Mouse (Mus musculus): ENCODE data around the gene Mpped2. TPM values are rescaled to one million over a fixed set of nuclear protein-coding genes. Genes with fewer than 3 reads are reported as not detected.

The Mpped2 gene
- 83.9 and 94.0 TPM in 2 replicates for polyA plus RNA-seq (2014; fragmentation: Nextera tagmentation; extraction: Ambion mirVana)

GRCm38 (mm10) chr2:106692783-106693701 lies at the start of gene Mpped2:
Gene Mpped2 (plus strand): TSS chr2:106693269.
- WGBS, result under 1% methylated on average over 50 of the region's 56 CpGs
- Histone ChIP-seq H3K27ac (ENCODE audit: low read depth, low read length) (peak within 1 kb of the TSS; percentile 98), H3K9me3 (ENCODE audit: control insufficient read depth, low read length) (no peaks in the 10 kb centered on the region), H3K4me3 (ENCODE audit: low read depth, low read length) (peak within 1 kb of the TSS; percentile 73), H3K27me3 (ENCODE audit: control insufficient read depth, insufficient read depth, low read length) (no peaks in the 10 kb centered on the region), H3K4me2 (ENCODE audit: low read depth) (peak within 1 kb of the TSS; percentile 65), H3K4me1 (ENCODE audit: control insufficient read depth, insufficient read depth, low read length) (peaks cover 10% of the 10 kb centered on the region), H3K9ac (ENCODE audit: low read length) (peak within 1 kb of the TSS; percentile 95), H3K36me3 (ENCODE audit: control insufficient read depth, insufficient read depth, low read length) (no peaks in the 10 kb centered on the region)
- peak; percentile 83 for DNase-seq (ENCODE audit: low spot score)
- ATAC-seq (ENCODE audit: insufficient read depth, low FRiP score, low TSS enrichment), result peak; percentile 72

- Histone ChIP-seq H3K9me3 (ENCODE audit: control insufficient read depth, low read length) (no peaks in the 10 kb centered on the region), H3K4me3 (ENCODE audit: low read depth, low read length) (no peak overlapping the region), H3K36me3 (ENCODE audit: control insufficient read depth, insufficient read depth, low read length) (no peaks in the 10 kb centered on the region), H3K27ac (ENCODE audit: low read depth, low read length) (no peak overlapping the region), H3K9ac (ENCODE audit: low read length) (no peak overlapping the region), H3K27me3 (ENCODE audit: control insufficient read depth, insufficient read depth, low read length) (no peaks in the 10 kb centered on the region), H3K4me1 (ENCODE audit: control insufficient read depth, insufficient read depth, low read length) (no peaks in the 10 kb centered on the region), H3K4me2 (ENCODE audit: low read depth) (no peak overlapping the region)
- 90% methylated on average over 3 of the region's 3 CpGs for WGBS
- DNase-seq (ENCODE audit: low spot score) (no peak), ATAC-seq (ENCODE audit: insufficient read depth, low FRiP score, low TSS enrichment) (no peak)
Observed at GRCm38 (mm10) chr2:106644782-106645181, 48.3 kb upstream of the Mpped2 start.

GRCm38 (mm10) chr2:106649686-106650570 lies 43.1 kb upstream of the Mpped2 start:
- no peaks in the 10 kb centered on the region for H3K9me3 ChIP-seq (ENCODE audit: control insufficient read depth, low read length)
- WGBS, result 8% methylated on average over 25 of the region's 25 CpGs
- H3K27me3 ChIP-seq (ENCODE audit: control insufficient read depth, insufficient read depth, low read length), result no peaks in the 10 kb centered on the region
- DNase-seq (ENCODE audit: low spot score), result peak; percentile 89
- ATAC-seq (ENCODE audit: insufficient read depth, low FRiP score, low TSS enrichment), result peak; percentile 99
- peak overlapping the region; percentile 71; the same call in 1 of the 2 replicates for H3K27ac ChIP-seq (ENCODE audit: low read depth, low read length)
- H3K4me3 ChIP-seq (ENCODE audit: low read depth, low read length), result peak overlapping the region; percentile 32
- H3K9ac ChIP-seq (ENCODE audit: low read length), result peak overlapping the region; percentile 58
- H3K4me1 ChIP-seq (ENCODE audit: control insufficient read depth, insufficient read depth, low read length), result 0 out of 2 replicates have a peak, but pooled peaks cover 2% of the 10 kb centered on the region
- no peaks in the 10 kb centered on the region for H3K36me3 ChIP-seq (ENCODE audit: control insufficient read depth, insufficient read depth, low read length)
- H3K4me2 ChIP-seq (ENCODE audit: low read depth), result peak overlapping the region; percentile 48

- no peak overlapping the region for H3K27ac ChIP-seq (ENCODE audit: low read depth, low read length)
- H3K36me3 ChIP-seq (ENCODE audit: control insufficient read depth, insufficient read depth, low read length), result no peaks in the 10 kb centered on the region
- no peak for DNase-seq (ENCODE audit: low spot score)
- H3K27me3 ChIP-seq (ENCODE audit: control insufficient read depth, insufficient read depth, low read length), result no peaks in the 10 kb centered on the region
- 84% methylated on average over 8 of the region's 8 CpGs for WGBS
- no peak overlapping the region for H3K4me2 ChIP-seq (ENCODE audit: low read depth)
- no peak overlapping the region for H3K9ac ChIP-seq (ENCODE audit: low read length)
- H3K4me3 ChIP-seq (ENCODE audit: low read depth, low read length), result no peak overlapping the region
- no peaks in the 10 kb centered on the region for H3K9me3 ChIP-seq (ENCODE audit: control insufficient read depth, low read length)
- ATAC-seq (ENCODE audit: insufficient read depth, low FRiP score, low TSS enrichment), result no peak
- 0 out of 2 replicates have a peak, but pooled peaks cover 2% of the 10 kb centered on the region for H3K4me1 ChIP-seq (ENCODE audit: control insufficient read depth, insufficient read depth, low read length)
Observed at GRCm38 (mm10) chr2:106652151-106652550, 40.9 kb upstream of the Mpped2 start.

- H3K27me3 ChIP-seq (ENCODE audit: control insufficient read depth, insufficient read depth, low read length), result no peaks in the 10 kb centered on the region
- H3K4me1 ChIP-seq (ENCODE audit: control insufficient read depth, insufficient read depth, low read length), result 0 out of 2 replicates have a peak, but pooled peaks cover 2% of the 10 kb centered on the region
- H3K27ac ChIP-seq (ENCODE audit: low read depth, low read length), result no peak overlapping the region
- no peak overlapping the region for H3K4me3 ChIP-seq (ENCODE audit: low read depth, low read length)
- DNase-seq (ENCODE audit: low spot score) (no peak), ATAC-seq (ENCODE audit: insufficient read depth, low FRiP score, low TSS enrichment) (no peak)
- no peaks in the 10 kb centered on the region for H3K9me3 ChIP-seq (ENCODE audit: control insufficient read depth, low read length)
- no peaks in the 10 kb centered on the region for H3K36me3 ChIP-seq (ENCODE audit: control insufficient read depth, insufficient read depth, low read length)
- WGBS, result 84% methylated on average over 4 of the region's 4 CpGs
- H3K9ac ChIP-seq (ENCODE audit: low read length), result no peak overlapping the region
- H3K4me2 ChIP-seq (ENCODE audit: low read depth), result no peak overlapping the region
Observed at GRCm38 (mm10) chr2:106652741-106653140, 40.3 kb upstream of the Mpped2 start.

GRCm38 (mm10) chr2:106653261-106653660 lies 39.8 kb upstream of the Mpped2 start:
- no peak overlapping the region for H3K9ac ChIP-seq (ENCODE audit: low read length)
- 0 out of 2 replicates have a peak, but pooled peaks cover 2% of the 10 kb centered on the region for H3K4me1 ChIP-seq (ENCODE audit: control insufficient read depth, insufficient read depth, low read length)
- no peak overlapping the region for H3K4me2 ChIP-seq (ENCODE audit: low read depth)
- 88% methylated on average over 4 of the region's 4 CpGs for WGBS
- no peaks in the 10 kb centered on the region for H3K9me3 ChIP-seq (ENCODE audit: control insufficient read depth, low read length)
- no peak overlapping the region for H3K4me3 ChIP-seq (ENCODE audit: low read depth, low read length)
- ATAC-seq (ENCODE audit: insufficient read depth, low FRiP score, low TSS enrichment), result no peak
- no peak overlapping the region for H3K27ac ChIP-seq (ENCODE audit: low read depth, low read length)
- H3K36me3 ChIP-seq (ENCODE audit: control insufficient read depth, insufficient read depth, low read length), result no peaks in the 10 kb centered on the region
- no peak for DNase-seq (ENCODE audit: low spot score)
- no peaks in the 10 kb centered on the region for H3K27me3 ChIP-seq (ENCODE audit: control insufficient read depth, insufficient read depth, low read length)

- WGBS, result 81% methylated on average over 4 of the region's 4 CpGs
- H3K9me3 ChIP-seq (ENCODE audit: control insufficient read depth, low read length), result no peaks in the 10 kb centered on the region
- H3K4me2 ChIP-seq (ENCODE audit: low read depth), result no peak overlapping the region
- ATAC-seq (ENCODE audit: insufficient read depth, low FRiP score, low TSS enrichment) (no peak), DNase-seq (ENCODE audit: low spot score) (no peak)
- H3K27ac ChIP-seq (ENCODE audit: low read depth, low read length), result no peak overlapping the region
- H3K4me3 ChIP-seq (ENCODE audit: low read depth, low read length), result no peak overlapping the region
- H3K36me3 ChIP-seq (ENCODE audit: control insufficient read depth, insufficient read depth, low read length), result no peaks in the 10 kb centered on the region
- no peak overlapping the region for H3K9ac ChIP-seq (ENCODE audit: low read length)
- no peaks in the 10 kb centered on the region for H3K27me3 ChIP-seq (ENCODE audit: control insufficient read depth, insufficient read depth, low read length)
- H3K4me1 ChIP-seq (ENCODE audit: control insufficient read depth, insufficient read depth, low read length), result 0 out of 2 replicates have a peak, but pooled peaks cover 2% of the 10 kb centered on the region
Observed at GRCm38 (mm10) chr2:106655271-106655670, 37.8 kb upstream of the Mpped2 start.

- Histone ChIP-seq H3K9ac (ENCODE audit: low read length) (no peak overlapping the region), H3K36me3 (ENCODE audit: control insufficient read depth, insufficient read depth, low read length) (no peaks in the 10 kb centered on the region), H3K27ac (ENCODE audit: low read depth, low read length) (no peak overlapping the region), H3K27me3 (ENCODE audit: control insufficient read depth, insufficient read depth, low read length) (no peaks in the 10 kb centered on the region), H3K4me3 (ENCODE audit: low read depth, low read length) (no peak overlapping the region), H3K4me1 (ENCODE audit: control insufficient read depth, insufficient read depth, low read length) (no peaks in the 10 kb centered on the region), H3K9me3 (ENCODE audit: control insufficient read depth, low read length) (no peaks in the 10 kb centered on the region), H3K4me2 (ENCODE audit: low read depth) (no peak overlapping the region)
- ATAC-seq (ENCODE audit: insufficient read depth, low FRiP score, low TSS enrichment) (no peak), DNase-seq (ENCODE audit: low spot score) (no peak)
- 65% methylated on average over 11 of the region's 11 CpGs for WGBS
Observed at GRCm38 (mm10) chr2:106665271-106665670, 27.8 kb upstream of the Mpped2 start.

Data from neural tube, embryonic 11.5 days (tissue).